In genomic region chrX:51913247-51913646, GRCm38 (mm10) we compare ENCODE assay signal across 9 mouse cellular contexts. TPM values are rescaled to one million over a fixed set of nuclear protein-coding genes. Genes with fewer than 3 reads are reported as not detected.
DNase-seq lines count a peak whose midpoint lies in the region; ATAC-seq and TF ChIP-seq lines count a peak whose summit lies in the region.
"Had no signal": no experiment of that assay in that cellular context is flagged by ENCODE, and none has a peak within 500 bp of the region (broad histone marks: within the 10 kb centered on the region; RNA-seq: fewer than 3 reads in every experiment).

No protein-coding gene starts in this region.

- H3K27ac ChIP-seq in layer of hippocampus, adult 2 months, result no peak overlapping the region

- H3K36me3 ChIP-seq in E14TG2a.4 (ENCODE audit: insufficient read depth, low read length), result no peaks in the 10 kb centered on the region

- no peak for ATAC-seq in monocyte, adult 5-6 weeks (replicated peaks; ENCODE audit: insufficient number of reproducible peaks, low FRiP score, low TSS enrichment, poor library complexity, severe bottlenecking)

- peak; percentile 47 for DNase-seq in adrenal gland, adult 2 months
- peak; percentile 48 for DNase-seq in embryo, embryonic 9.5 days (ENCODE audit: extremely low spot score)
- peak; percentile 65 to 75 for DNase-seq in heart, postnatal 10 days
- peak; percentile 50 to 69 for DNase-seq in layer of hippocampus, adult 2 months (ENCODE audit: low spot score in 2 of 2)
- DNase-seq in lung, postnatal 10 days, result peak; percentile 62
- DNase-seq in right cerebral cortex, postnatal 10 days (ENCODE audit: low spot score in 2 of 2), result peak; percentile 75 to 85

- TF ChIP-seq CTCF in E14TG2a.4 (conservative IDR thresholded peaks at IDR 0.05; ENCODE audit: low read length), result peak; percentile 47
- TF ChIP-seq CTCF in layer of hippocampus, adult 2 months (conservative IDR thresholded peaks at IDR 0.05), result peak; percentile 84

- H3K4me1 ChIP-seq in E14TG2a.4 (replicated peaks; ENCODE audit: low read depth, low read length), result no peaks in the 10 kb centered on the region

- no peaks in the 10 kb centered on the region for H3K9me3 ChIP-seq in E14TG2a.4 (ENCODE audit: low read length)

- no peaks in the 10 kb centered on the region for H3K27me3 ChIP-seq in E14TG2a.4 (ENCODE audit: insufficient read depth, low read length)

- intact Hi-C loops in heart, postnatal 10 days (cut with DNase I), result loop anchor here (2.0 to 5.0 kb wide), 3 partner anchors 146 to 516 kb away; no protein-coding TSS in a partner anchor

- no peak overlapping the region for H3K4me3 ChIP-seq in E14TG2a.4 (replicated peaks; ENCODE audit: low read length)
- H3K4me3 ChIP-seq in layer of hippocampus, adult 2 months, result no peak overlapping the region
- H3K4me3 ChIP-seq: erythroblast, embryonic 14.5 days had no signal

RNA-seq across cellular contexts. Expression of gene 1700080O16Rik, which starts 59.3 kb away (rescaled TPM):
- total RNA-seq in adrenal gland, adult 2 months (2021), result not detected
- not detected in 2 replicates for polyA plus RNA-seq in adrenal gland, adult 2 months (2012; rRNA removed)
- not detected for total RNA-seq in heart, postnatal 10 days (2021)
- total RNA-seq in layer of hippocampus, adult 2 months (2021), result not detected
- total RNA-seq in monocyte, adult 5-6 weeks (2017), result not detected in 3 replicates
- polyA plus RNA-seq: erythroblast, embryonic 14.5 days had no signal
